Mouse (Mus musculus) layer of hippocampus, adult 6 months (tissue): ENCODE measurements around the gene Hspbp1. TPM values are rescaled to one million over a fixed set of nuclear protein-coding genes. Genes with fewer than 3 reads are reported as not detected.

ENCODE experiments used
- long read RNA-seq, 2 experiments: library from polyadenylated mRNA; unstranded; transcript quantifications; one replicate each; pipeline ENCODE4 v2.0.0; 2019 to 2020
- polyA plus RNA-seq: library from polyadenylated mRNA; unstranded; fragments of <200 nt; fragmentation: Nextera tagmentation; gene quantifications from 2 replicates; pipeline ENCODE4 v1.2.3, GENCODE M21; 2021

Gene Hspbp1
- 137 and 145 TPM in 2 replicates for polyA plus RNA-seq
- long read RNA-seq, experiment 1, transcript Hspbp1-201 (8 exons, 1,593 nt): major isoform, 27 of 198 reads
- long read RNA-seq, experiment 1, partial matches to known transcripts: 41 of 198 reads
- long read RNA-seq, experiment 1, other reads (novel, unspliced or antisense): 130 of 198 reads
- long read RNA-seq, experiment 2, transcript Hspbp1-201 (8 exons, 1,593 nt): major isoform, 81 of 430 reads
- long read RNA-seq, experiment 2, partial matches to known transcripts: 56 of 430 reads
- long read RNA-seq, experiment 2, other reads (novel, unspliced or antisense): 293 of 430 reads

DNA sequence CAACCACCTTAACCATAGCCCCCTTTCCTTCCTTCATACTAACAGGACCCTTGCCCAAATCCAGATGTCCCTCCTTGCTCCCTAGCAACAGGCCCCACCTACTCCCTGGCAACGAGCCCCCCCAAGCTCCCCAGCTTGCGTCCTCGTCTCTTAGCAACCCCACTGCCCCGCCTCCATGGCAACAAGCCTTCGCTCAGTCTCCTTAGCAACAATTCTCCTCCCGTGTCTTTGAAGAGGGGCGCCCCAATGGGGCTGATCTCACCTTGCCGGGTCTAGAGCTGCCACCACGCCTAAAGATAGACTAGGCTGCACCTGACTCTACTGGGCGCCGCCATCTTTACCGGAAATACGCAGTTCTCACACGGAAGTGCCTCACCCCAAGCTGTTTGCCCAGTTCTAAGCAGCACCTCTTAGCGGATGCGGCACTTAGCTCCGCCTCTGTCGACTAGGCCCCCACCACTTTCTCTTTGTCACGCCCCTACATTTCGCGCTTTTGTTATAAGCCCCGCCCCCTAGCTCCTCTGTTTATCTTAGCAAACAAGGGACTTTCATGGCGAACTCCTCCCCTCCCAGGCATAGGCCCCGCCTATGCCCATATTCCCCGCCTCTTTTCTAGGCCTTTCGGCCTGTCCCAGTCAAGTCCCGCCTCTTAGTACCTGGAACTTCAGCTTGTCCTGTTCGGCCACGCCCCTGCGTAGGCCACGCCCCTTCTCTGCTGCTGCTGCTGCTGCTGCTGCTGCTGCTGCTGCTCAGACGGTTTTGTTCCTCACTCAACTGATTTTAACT is at the start of gene Hspbp1:
Gene Hspbp1 (minus strand): TSS at position 437 of the 786 bp plus-strand sequence.

GRCm38 (mm10) chr7:4725169-4725568 is 40.3 kb upstream of the Hspbp1 start, which contains the start of gene Tmem150b:
Tmem150b (minus strand) TSS chr7:4725249.

DNA sequence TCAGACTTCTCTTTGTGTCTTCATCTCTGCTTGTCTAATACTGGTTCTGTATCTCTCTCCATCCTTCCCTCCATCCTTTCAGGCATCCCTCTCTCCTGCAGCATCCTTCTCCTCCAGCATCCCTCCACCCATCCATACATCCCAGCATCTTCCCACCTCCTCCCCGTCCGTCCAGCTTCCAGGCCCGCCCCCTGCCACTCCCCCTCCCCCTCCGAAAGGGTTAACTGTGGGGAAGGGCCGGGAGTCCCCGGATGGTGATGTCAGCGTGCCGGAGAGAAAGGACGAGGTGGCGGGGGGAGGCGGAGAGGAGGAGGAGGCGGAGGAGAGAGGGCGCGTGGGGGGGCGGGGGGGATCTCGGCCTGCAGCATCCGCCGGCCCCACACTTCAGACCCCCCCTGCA is 5.5 kb upstream of the Hspbp1 start, which contains the start of gene Brsk1:
Gene Brsk1 (plus strand): TSS at position 218 of the 400 bp plus-strand sequence.

GRCm38 (mm10) chr7:4658912-4659551 is 25.8 kb downstream of the Hspbp1 start, which contains the start of gene Ppp6r1:
Ppp6r1 (minus strand) TSS chr7:4659019.

DNA sequence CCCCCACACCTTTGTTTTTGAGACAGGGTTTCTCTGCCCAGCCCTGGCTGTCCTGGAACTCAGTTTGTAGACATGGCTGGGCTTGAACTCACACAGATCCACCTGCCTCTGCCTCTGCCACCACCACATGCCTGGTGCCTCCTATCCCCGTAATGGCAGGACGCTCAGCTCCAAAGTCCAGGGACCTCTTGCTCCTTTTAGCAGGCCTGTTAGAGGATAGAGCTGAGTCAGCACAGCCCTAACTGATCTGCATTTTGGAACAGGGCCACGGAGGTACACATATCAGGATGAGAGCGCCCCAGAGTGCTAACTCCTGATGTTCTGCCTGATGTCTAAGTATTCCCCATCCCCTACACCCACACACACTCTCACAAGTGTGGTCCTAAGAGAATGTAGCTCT is 53.8 kb downstream of the Hspbp1 start, which contains the start of gene Tmem86b:
Gene Tmem86b (minus strand): TSS at position 392 of the 400 bp plus-strand sequence.

Other genes starting within 250 kb of the Hspbp1 start
- 24.6 and 35.6 TPM in 2 replicates for gene Rdh13, start 239.4 kb downstream of the Hspbp1 start, polyA plus RNA-seq
- gene Eps8l1, start 224.4 kb downstream of the Hspbp1 start, polyA plus RNA-seq: 3.0 and 3.6 TPM in 2 replicates
- 18.6 and 18.7 TPM in 2 replicates for gene Ppp1r12c, start 183.4 kb downstream of the Hspbp1 start, polyA plus RNA-seq
- 3.2 and 3.3 TPM in 2 replicates for gene Tnnt1, start 168.7 kb downstream of the Hspbp1 start, polyA plus RNA-seq
- 0.31 TPM in 1 of 2 replicates, not detected in the other for gene Tnni3, start 160.8 kb downstream of the Hspbp1 start, polyA plus RNA-seq
- gene Dnaaf3, start 152.6 kb downstream of the Hspbp1 start, polyA plus RNA-seq: 0.36 and 0.69 TPM in 2 replicates
- 292 and 326 TPM in 2 replicates for gene Syt5, start 137.5 kb downstream of the Hspbp1 start, polyA plus RNA-seq
- gene Ptprh, start 81.0 kb downstream of the Hspbp1 start, polyA plus RNA-seq: 0.05 and 0.08 TPM in 2 replicates
- 0.38 TPM in 1 of 2 replicates, not detected in the other for gene Tmem86b, start 53.6 kb downstream of the Hspbp1 start, polyA plus RNA-seq
- gene Ppp6r1, start 26.0 kb downstream of the Hspbp1 start, polyA plus RNA-seq: 3.4 and 5.9 TPM in 2 replicates
- 3.8 and 6.0 TPM in 2 replicates for gene Brsk1, start 5.5 kb upstream of the Hspbp1 start, polyA plus RNA-seq
- not detected in 2 replicates for gene Tmem150b, start 40.2 kb upstream of the Hspbp1 start, polyA plus RNA-seq
- 4.3 and 4.5 TPM in 2 replicates for gene Kmt5c, start 55.0 kb upstream of the Hspbp1 start, polyA plus RNA-seq
- 19.8 and 42.8 TPM in 2 replicates for gene Cox6b2, start 68.0 kb upstream of the Hspbp1 start, polyA plus RNA-seq
- gene Fam71e2, start 86.2 kb upstream of the Hspbp1 start, polyA plus RNA-seq: not detected in 2 replicates
- gene Il11, start 97.8 kb upstream of the Hspbp1 start, polyA plus RNA-seq: 0.18 and 0.45 TPM in 2 replicates
- not detected in 2 replicates for gene Tmem190, start 97.9 kb upstream of the Hspbp1 start, polyA plus RNA-seq
- 7.2 and 9.5 TPM in 2 replicates for gene Tmem238, start 104.6 kb upstream of the Hspbp1 start, polyA plus RNA-seq
- gene Rpl28, start 107.8 kb upstream of the Hspbp1 start, polyA plus RNA-seq: 1,085 and 1,204 TPM in 2 replicates
- gene Ube2s, start 127.5 kb upstream of the Hspbp1 start, polyA plus RNA-seq: 16.3 and 20.3 TPM in 2 replicates
- 11.7 and 13.1 TPM in 2 replicates for gene Shisa7, start 159.6 kb upstream of the Hspbp1 start, polyA plus RNA-seq
- 17.0 and 20.1 TPM in 2 replicates for gene Isoc2b, start 185.2 kb upstream of the Hspbp1 start, polyA plus RNA-seq
- gene Isoc2a, start 192.1 kb upstream of the Hspbp1 start, polyA plus RNA-seq: 0.87 and 0.94 TPM in 2 replicates
- gene Gm36210, start 221.4 kb upstream of the Hspbp1 start, polyA plus RNA-seq: 0.14 and 0.29 TPM in 2 replicates
- gene Zfp628, start 230.1 kb upstream of the Hspbp1 start, polyA plus RNA-seq: 0.75 and 0.93 TPM in 2 replicates
- gene Nat14, start 237.0 kb upstream of the Hspbp1 start, polyA plus RNA-seq: 136 and 147 TPM in 2 replicates
- gene Ssc5d, start 240.7 kb upstream of the Hspbp1 start, polyA plus RNA-seq: 0.04 and 0.05 TPM in 2 replicates